Mouse (Mus musculus) MEL (cell line): Measurements from ENCODE around the gene Chka.

Source experiments
- BHLHE40 ChIP-seq: IDR thresholded peaks from 2 replicates; pipeline ENCODE4 v1.6.1; 2012; ENCODE audit warnings: low read depth, mild to moderate bottlenecking, inconsistent platforms, low read length, improper control_type of control experiment, borderline replicate concordance
- CTCF ChIP-seq, 3 experiments: IDR thresholded peaks in 2 of 3; conservative IDR thresholded peaks in 1 of 3; 2 replicates each; pipeline ENCODE4 v1.5.1; 2011 to 2012; ENCODE audit warnings: low read length in 3 of 3, low read depth in 2 of 3, mild to moderate bottlenecking in 2 of 3, improper control_type of control experiment in 1 of 3, inconsistent platforms in 1 of 3, mixed read lengths in 1 of 3, moderate library complexity in 1 of 3; ENCODE audit not compliant: control insufficient read depth in 1 of 3, insufficient read depth in 1 of 3, poor library complexity in 1 of 3, severe bottlenecking in 1 of 3
- JUND ChIP-seq: IDR thresholded peaks from 2 replicates; pipeline ENCODE4 v1.6.1; 2011; ENCODE audit warnings: low read depth, mild to moderate bottlenecking, improper control_type of control experiment, low read length
- POLR2A ChIP-seq, 2 experiments: IDR thresholded peaks; 2 replicates each; pipeline ENCODE4 v1.6.1; 2011 to 2012; ENCODE audit warnings: low read length in 2 of 2, mild to moderate bottlenecking in 2 of 2, control low read depth in 1 of 2, improper control_type of control experiment in 1 of 2, low read depth in 1 of 2, moderate library complexity in 1 of 2; ENCODE audit not compliant: control insufficient read depth in 1 of 2, insufficient read depth in 1 of 2, poor library complexity in 1 of 2
- SIN3A ChIP-seq: IDR thresholded peaks from 2 replicates; pipeline ENCODE4 v1.6.1; 2012; ENCODE audit warnings: low read length, improper control_type of control experiment, inconsistent platforms
- TAL1 ChIP-seq: IDR thresholded peaks from 2 replicates; pipeline ENCODE4 v1.6.1; 2012; ENCODE audit warnings: mild to moderate bottlenecking, inconsistent platforms, low read length, moderate library complexity, mixed read lengths

GRCm38 (mm10) chr19:3815824-3816223, 35.7 kb upstream of the Chka start:
- TF ChIP-seq CTCF (IDR thresholded peaks at IDR 0.05 in 2 of 3, conservative IDR thresholded peaks at IDR 0.05 in 1 of 3; ENCODE audit: control insufficient read depth in 1 of 3, insufficient read depth in 1 of 3, low read depth in 2 of 3, low read length in 3 of 3, poor library complexity in 1 of 3, severe bottlenecking in 1 of 3) = no peak
- no peak for TF ChIP-seq POLR2A (IDR thresholded peaks at IDR 0.05; ENCODE audit: control insufficient read depth in 1 of 2, insufficient read depth in 1 of 2, low read depth in 1 of 2, low read length in 2 of 2, poor library complexity in 1 of 2)
- no peak for TF ChIP-seq TAL1
- TF ChIP-seq SIN3A = no peak
- no peak for TF ChIP-seq JUND
- no peak for TF ChIP-seq BHLHE40
